Mouse (Mus musculus): Measurements from ENCODE around the gene H60b. TPM values are rescaled to one million over a fixed set of nuclear protein-coding genes. Genes with fewer than 3 reads are reported as not detected.
"Not testable (repeated sequence)": the region's sequence is repeated elsewhere in the genome, so short reads cannot be mapped to it uniquely, and the experiment has no call there.

Gene H60b
- polyA plus RNA-seq, 1 experiment from 2014 or later, result 0.88 TPM

DNA sequence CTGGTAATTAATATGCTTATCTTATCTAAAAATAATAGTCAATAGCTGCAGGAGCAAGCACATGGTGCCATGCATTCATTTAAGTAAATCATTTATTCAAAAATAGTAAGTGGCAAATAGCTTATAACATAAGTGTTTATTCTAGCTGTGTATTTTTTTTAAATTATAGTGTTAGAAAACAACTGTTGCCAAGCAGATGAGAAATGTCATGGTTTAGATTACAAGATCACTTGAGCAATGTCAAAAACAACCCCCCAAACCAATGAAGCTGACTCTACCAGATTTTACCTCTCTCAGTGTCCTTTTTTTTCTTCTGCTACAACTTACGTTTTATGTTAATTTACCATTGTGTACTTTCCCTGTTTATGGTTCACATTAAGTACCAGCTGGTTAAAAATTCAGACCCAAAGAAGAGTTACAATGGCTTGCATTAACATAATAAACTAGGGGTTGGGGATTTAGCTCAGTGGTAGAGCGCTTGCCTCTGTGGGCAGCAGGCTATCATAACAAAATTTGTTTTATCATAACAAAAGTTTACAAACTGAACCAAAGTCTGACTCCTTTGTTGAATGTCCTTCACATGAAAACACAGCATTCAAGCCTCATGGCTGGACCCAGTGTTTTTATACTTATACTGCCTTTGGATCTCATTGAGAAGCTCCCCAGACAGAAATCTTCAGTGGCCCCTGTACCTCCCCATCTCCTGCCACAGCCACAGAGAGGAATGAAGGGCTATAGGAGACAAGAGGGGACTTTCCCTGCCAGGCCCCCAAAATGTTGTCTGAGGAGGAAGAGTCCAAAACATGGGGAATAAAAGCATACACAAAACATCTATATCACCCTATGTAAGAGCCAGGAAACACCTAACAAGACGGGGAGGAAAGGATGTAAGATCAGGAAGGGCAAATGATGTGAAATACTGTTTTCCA lies 3.3 kb upstream of the H60b start:
- Histone ChIP-seq H3K9me3 (replicated peaks; ENCODE audit: low read length) (no peaks in the 10 kb centered on the region), H3K4me3 (replicated peaks; ENCODE audit: low read depth, low read length) (no peak overlapping the region), H3K27ac (no peak overlapping the region), H3K36me3 (ENCODE audit: insufficient read depth, low read length) (no peaks in the 10 kb centered on the region), H3K4me1 (replicated peaks; ENCODE audit: insufficient read depth, low read length) (peaks cover 6% of the 10 kb centered on the region; the same call in 1 of the 2 replicates), H3K9ac (ENCODE audit: low read depth, low read length) (no peak overlapping the region), H3K27me3 (ENCODE audit: insufficient read depth, low read length) (peaks cover 32% of the 10 kb centered on the region), H3K4me2 (ENCODE audit: low read length) (no peak overlapping the region)
- no peak for TF ChIP-seq CTCF (IDR thresholded peaks at IDR 0.05; ENCODE audit: low read depth)
- ATAC-seq (replicated peaks; ENCODE audit: low FRiP score, low read depth), result no peak
- DNase-seq (ENCODE audit: low spot score), result peak; percentile 4
- 21% methylated on average over 3 of the region's 3 CpGs for WGBS

DNA sequence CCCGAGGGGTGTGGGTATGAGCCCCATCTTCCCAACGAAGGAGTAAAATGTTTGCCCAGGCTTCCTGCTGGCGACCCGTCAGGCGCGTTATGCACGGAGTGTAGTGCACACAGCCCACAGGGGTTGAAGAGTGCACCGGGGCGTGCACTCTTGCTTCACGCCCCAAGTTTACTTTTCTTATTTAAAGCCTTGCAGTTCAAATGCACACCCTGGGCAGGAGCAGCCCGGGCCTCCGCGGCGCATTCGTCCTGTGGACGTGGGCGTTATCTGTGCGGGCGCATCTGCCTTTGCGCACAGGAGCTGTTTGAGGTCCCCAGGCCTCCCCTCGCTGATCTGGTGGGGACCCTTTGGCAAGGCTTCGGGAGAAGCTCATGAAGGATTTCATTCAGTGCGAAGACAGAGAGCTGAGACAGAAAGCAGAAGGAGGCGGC lies 760 bp downstream of the H60b start:
- H3K27me3 ChIP-seq (ENCODE audit: insufficient read depth, low read length), result peaks cover 29% of the 10 kb centered on the region
- no peaks in the 10 kb centered on the region for H3K4me1 ChIP-seq (replicated peaks; ENCODE audit: insufficient read depth, low read length)
- DNase-seq (ENCODE audit: low spot score), result no peak
- WGBS, result under 1% methylated on average over 24 of the region's 24 CpGs
- H3K4me2 ChIP-seq (ENCODE audit: low read length), result peak overlapping the region; percentile 60
- H3K9me3 ChIP-seq (replicated peaks; ENCODE audit: low read length), result no peaks in the 10 kb centered on the region
- H3K36me3 ChIP-seq (ENCODE audit: insufficient read depth, low read length), result no peaks in the 10 kb centered on the region
- TF ChIP-seq CTCF (IDR thresholded peaks at IDR 0.05; ENCODE audit: low read depth), result no peak
- H3K4me3 ChIP-seq (replicated peaks; ENCODE audit: low read depth, low read length), result peak overlapping the region; percentile 35
- H3K27ac ChIP-seq, result no peak overlapping the region
- no peak overlapping the region for H3K9ac ChIP-seq (ENCODE audit: low read depth, low read length)
- no peak for ATAC-seq (replicated peaks; ENCODE audit: low FRiP score, low read depth)

DNA sequence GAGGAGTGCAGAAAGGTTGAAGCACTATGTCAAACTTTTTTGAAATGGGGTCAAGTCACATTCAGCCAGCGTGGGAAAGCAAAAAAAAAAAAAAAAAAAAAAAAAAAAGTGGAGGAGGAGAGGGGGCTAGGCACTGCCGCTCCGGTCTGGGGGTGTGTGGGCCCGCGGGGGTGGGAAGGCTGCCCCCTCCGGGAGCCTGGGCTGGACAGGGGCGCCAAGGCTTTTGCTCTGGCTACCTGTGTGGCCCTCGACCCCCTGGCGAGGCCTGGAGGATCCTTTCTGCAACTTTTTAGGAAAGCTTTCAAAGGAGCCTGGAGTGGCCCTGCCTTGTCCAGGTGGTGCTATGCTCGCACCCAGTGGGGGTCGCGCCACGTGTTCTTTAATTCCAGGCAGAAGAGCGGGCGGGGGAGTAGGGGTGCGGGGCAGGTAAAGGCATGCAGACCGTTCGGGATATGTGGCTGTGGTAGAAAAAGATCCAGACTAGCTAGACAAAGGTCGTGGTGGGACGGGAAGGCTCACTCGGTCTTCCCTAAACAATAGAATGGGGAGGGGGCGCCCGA lies 1.3 kb downstream of the H60b start:
- Histone ChIP-seq H3K4me2 (ENCODE audit: low read length) (no peak overlapping the region; the same call in 1 of the 2 replicates), H3K4me1 (replicated peaks; ENCODE audit: insufficient read depth, low read length) (no peaks in the 10 kb centered on the region), H3K36me3 (ENCODE audit: insufficient read depth, low read length) (no peaks in the 10 kb centered on the region), H3K4me3 (replicated peaks; ENCODE audit: low read depth, low read length) (no peak overlapping the region), H3K9me3 (replicated peaks; ENCODE audit: low read length) (no peaks in the 10 kb centered on the region), H3K27ac (no peak overlapping the region), H3K9ac (ENCODE audit: low read depth, low read length) (no peak overlapping the region), H3K27me3 (ENCODE audit: insufficient read depth, low read length) (peaks cover 29% of the 10 kb centered on the region)
- DNase-seq (ENCODE audit: low spot score) (no peak), ATAC-seq (replicated peaks; ENCODE audit: low FRiP score, low read depth) (no peak)
- no peak for TF ChIP-seq CTCF (IDR thresholded peaks at IDR 0.05; ENCODE audit: low read depth)
- WGBS, result 4% methylated on average over 23 of the region's 23 CpGs

DNA sequence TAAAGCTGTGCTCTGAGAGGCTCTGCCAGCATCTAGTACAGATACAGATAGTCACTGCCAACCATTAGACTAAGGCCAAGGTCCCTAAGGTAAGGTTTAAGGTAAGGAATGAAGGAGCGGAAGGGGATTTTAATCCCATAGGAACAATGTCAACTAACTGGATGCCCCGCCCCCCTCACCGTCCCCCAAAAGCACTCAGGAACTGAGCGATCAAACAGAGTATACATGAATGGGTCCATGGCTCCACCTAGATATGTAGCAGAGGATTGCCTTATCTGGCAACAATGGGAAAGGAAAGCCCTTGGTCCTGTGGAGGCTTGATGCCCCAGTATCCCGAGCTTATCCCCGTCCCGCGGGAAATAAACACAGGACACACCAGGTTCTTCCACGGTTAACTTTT lies 4.9 kb downstream of the H60b start:
- not testable (repeated sequence) for H3K9me3 ChIP-seq (replicated peaks; ENCODE audit: low read length); H3K9ac ChIP-seq (ENCODE audit: low read depth, low read length); DNase-seq (ENCODE audit: low spot score); H3K4me1 ChIP-seq (replicated peaks; ENCODE audit: insufficient read depth, low read length); H3K27ac ChIP-seq; H3K27me3 ChIP-seq (ENCODE audit: insufficient read depth, low read length); H3K4me3 ChIP-seq (replicated peaks; ENCODE audit: low read depth, low read length); H3K36me3 ChIP-seq (ENCODE audit: insufficient read depth, low read length); ATAC-seq (replicated peaks; ENCODE audit: low FRiP score, low read depth)
- H3K4me2 ChIP-seq (ENCODE audit: low read length), result peak overlapping the region; percentile 28; the same call in 1 of the 2 replicates
- 7% methylated on average over 9 of the region's 9 CpGs for WGBS

DNA sequence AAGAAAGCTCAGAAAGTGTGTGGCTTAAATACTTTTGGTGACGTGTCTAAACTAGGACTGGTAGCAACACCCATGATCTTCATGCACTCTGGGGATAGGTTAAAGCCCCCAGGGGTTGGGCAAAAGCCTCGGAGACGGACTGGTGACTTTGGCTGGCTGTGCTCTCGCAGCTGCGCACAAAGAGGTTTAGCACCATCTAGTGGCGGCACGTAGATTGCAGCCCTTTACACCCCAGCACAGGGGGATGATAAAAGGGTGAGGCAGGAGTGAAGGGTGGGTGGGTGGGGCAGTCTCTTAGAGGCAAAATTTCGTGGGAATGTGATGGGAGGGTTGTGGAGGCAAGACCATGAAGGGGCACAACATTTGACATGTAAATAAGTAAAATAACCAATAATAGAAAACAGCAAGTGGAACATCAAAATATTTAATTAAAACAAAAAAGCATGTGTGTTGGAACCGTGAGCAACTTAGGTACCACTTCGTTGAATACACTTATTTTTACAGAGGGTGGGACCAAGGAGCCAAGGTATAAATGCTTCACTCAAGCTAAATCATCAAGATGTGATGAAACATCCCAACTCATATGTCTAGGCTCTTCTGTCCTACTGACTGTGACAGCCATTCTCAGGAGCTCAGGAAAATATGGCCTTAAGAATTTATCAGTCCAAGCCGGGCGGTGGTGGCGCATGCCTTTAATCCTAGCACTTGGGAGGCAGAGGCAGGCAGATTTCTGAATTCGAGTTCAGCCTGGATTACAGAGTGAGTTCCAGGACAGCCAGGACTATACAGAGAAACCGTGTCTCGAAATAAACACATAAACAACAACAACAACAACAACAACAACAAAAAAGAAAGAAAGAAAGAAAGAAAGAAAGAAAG lies 5.6 kb downstream of the H60b start:
- 37% methylated on average over 12 of the region's 16 CpGs for WGBS
- DNase-seq (ENCODE audit: low spot score); H3K4me3 ChIP-seq (replicated peaks; ENCODE audit: low read depth, low read length): not testable (repeated sequence)

DNA sequence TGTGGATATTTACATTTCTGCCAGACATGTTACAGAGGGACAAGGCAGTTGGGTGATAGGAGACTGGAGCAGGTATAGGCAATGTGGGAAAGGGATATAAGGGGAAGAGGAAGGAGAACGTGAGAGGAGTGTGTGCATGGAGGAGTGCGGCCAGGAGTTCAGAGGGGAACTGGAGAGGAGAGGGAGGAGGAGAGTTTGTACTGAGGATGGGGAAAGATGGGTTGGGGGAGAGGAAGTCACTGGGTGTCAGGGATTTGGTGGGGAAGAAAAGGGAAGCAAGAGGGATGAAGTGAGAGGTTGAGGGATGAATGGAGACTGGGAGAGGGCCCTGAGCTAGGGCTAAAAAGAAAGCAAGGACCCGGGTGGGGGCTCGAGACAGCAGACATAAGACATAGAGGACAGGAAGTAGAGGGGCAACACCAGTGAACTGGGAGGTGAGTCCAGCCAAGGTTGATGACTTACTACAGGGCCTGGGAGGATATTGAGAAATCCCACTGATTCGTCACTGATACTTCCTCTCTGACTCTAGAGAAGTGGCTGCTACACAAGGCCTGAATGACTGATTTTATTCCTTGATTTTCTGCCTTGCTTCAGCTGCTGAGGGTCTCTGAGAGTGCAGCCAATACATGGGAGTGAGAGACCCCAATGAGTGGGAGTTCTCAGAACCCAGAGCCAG lies 7.1 kb downstream of the H60b start:
- H3K36me3 ChIP-seq (ENCODE audit: insufficient read depth, low read length); ATAC-seq (replicated peaks; ENCODE audit: low FRiP score, low read depth); H3K4me3 ChIP-seq (replicated peaks; ENCODE audit: low read depth, low read length); DNase-seq (ENCODE audit: low spot score); H3K4me2 ChIP-seq (ENCODE audit: low read length); H3K27ac ChIP-seq; H3K4me1 ChIP-seq (replicated peaks; ENCODE audit: insufficient read depth, low read length); H3K9ac ChIP-seq (ENCODE audit: low read depth, low read length); H3K9me3 ChIP-seq (replicated peaks; ENCODE audit: low read length); H3K27me3 ChIP-seq (ENCODE audit: insufficient read depth, low read length): not testable (repeated sequence)
- 47% methylated on average over 5 of the region's 5 CpGs for WGBS

More for the DNA sequence above, 5.6 kb downstream of the H60b start:
- H3K4me2 ChIP-seq (ENCODE audit: low read length), result peak overlapping the region; percentile 28; the same call in 1 of the 2 replicates
- H3K4me1 ChIP-seq (replicated peaks; ENCODE audit: insufficient read depth, low read length); H3K27me3 ChIP-seq (ENCODE audit: insufficient read depth, low read length); H3K9ac ChIP-seq (ENCODE audit: low read depth, low read length); H3K9me3 ChIP-seq (replicated peaks; ENCODE audit: low read length); ATAC-seq (replicated peaks; ENCODE audit: low FRiP score, low read depth); H3K27ac ChIP-seq; H3K36me3 ChIP-seq (ENCODE audit: insufficient read depth, low read length): not testable (repeated sequence)
- peak; percentile 72 for TF ChIP-seq CTCF (IDR thresholded peaks at IDR 0.05; ENCODE audit: low read depth)

DNA sequence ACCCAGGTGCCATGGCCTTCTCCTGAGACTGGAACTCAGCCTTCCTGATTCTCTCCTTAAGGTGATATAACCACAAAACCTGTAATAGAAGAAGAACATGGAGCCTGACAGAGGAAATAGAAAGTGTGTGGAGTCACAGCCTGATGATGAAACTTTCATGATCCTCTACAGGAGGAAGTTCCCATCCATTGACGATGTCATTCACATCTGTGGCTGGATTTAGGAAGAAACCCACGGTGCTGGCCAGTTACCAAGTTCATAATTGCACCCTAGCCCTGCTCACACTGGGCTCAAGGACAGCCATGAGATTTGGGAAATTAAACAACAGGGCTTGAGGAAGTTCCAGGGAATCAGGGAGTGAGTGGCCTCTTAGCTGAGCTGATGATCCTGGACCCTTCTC lies 7.6 kb downstream of the H60b start:
- 59% methylated on average over 2 of the region's 2 CpGs for WGBS
- not testable (repeated sequence) for ATAC-seq (replicated peaks; ENCODE audit: low FRiP score, low read depth)

DNA sequence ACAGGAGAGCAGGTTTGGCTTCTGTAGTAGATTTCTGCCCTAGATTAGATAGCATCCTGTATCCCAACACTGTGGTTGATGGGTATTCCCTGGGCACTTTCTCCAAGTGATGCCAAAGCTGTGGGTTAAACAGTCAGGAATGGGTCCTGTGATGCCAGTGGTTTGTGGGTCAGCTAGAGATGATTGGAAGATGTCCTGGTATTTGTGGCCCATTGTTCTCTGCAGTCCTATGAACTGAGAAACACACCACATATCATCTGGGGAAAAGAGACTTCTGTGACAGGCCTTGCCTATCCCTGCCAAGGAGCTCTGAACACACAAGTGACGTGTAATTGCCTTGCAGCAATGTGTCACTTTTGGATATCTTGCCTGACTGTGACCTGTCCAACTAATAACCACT lies 8.7 kb downstream of the H60b start:
- WGBS, result 91% methylated on average over 1 of the region's 1 CpGs
- H3K36me3 ChIP-seq (ENCODE audit: insufficient read depth, low read length); ATAC-seq (replicated peaks; ENCODE audit: low FRiP score, low read depth); H3K4me3 ChIP-seq (replicated peaks; ENCODE audit: low read depth, low read length); H3K27me3 ChIP-seq (ENCODE audit: insufficient read depth, low read length); H3K4me1 ChIP-seq (replicated peaks; ENCODE audit: insufficient read depth, low read length); H3K4me2 ChIP-seq (ENCODE audit: low read length); H3K9me3 ChIP-seq (replicated peaks; ENCODE audit: low read length); H3K27ac ChIP-seq; H3K9ac ChIP-seq (ENCODE audit: low read depth, low read length); DNase-seq (ENCODE audit: low spot score): not testable (repeated sequence)

More for the DNA sequence above, 7.6 kb downstream of the H60b start:
- not testable (repeated sequence) for H3K36me3 ChIP-seq (ENCODE audit: insufficient read depth, low read length); H3K9me3 ChIP-seq (replicated peaks; ENCODE audit: low read length); H3K4me1 ChIP-seq (replicated peaks; ENCODE audit: insufficient read depth, low read length); DNase-seq (ENCODE audit: low spot score); H3K4me2 ChIP-seq (ENCODE audit: low read length); H3K4me3 ChIP-seq (replicated peaks; ENCODE audit: low read depth, low read length); H3K9ac ChIP-seq (ENCODE audit: low read depth, low read length); H3K27ac ChIP-seq; H3K27me3 ChIP-seq (ENCODE audit: insufficient read depth, low read length)

All from kidney, postnatal 0 days (tissue).